Mouse (Mus musculus): ENCODE results near the gene Pik3ip1.

DNA sequence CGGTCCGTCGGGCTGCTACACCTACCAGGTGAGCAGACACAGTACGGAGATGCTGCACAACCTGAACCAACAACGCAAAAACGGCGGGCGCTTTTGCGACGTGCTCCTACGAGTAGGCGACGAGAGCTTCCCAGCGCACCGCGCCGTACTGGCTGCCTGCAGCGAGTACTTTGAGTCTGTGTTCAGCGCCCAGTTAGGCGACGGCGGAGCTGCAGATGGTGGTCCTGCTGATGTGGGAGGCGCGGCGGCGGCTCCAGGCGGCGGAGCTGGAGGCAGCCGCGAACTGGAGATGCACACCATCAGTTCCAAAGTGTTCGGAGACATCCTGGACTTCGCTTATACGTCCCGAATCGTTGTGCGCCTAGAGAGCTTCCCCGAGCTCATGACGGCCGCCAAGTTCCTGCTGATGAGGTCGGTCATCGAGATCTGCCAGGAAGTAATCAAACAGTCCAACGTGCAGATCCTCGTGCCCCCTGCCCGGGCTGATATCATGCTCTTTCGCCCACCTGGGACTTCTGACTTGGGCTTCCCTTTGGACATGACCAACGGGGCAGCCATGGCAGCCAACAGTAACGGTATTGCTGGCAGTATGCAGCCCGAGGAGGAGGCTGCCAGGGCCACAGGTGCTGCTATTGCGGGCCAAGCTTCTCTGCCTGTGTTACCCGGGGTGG lies 39.4 kb upstream of the Pik3ip1 start:
- no peak for TF ChIP-seq CTCF (IDR thresholded peaks at IDR 0.05; ENCODE audit: borderline replicate concordance, extremely low read depth, insufficient read depth, insufficient read length)
- TF ChIP-seq POLR2A (IDR thresholded peaks at IDR 0.05; ENCODE audit: borderline replicate concordance, extremely low read depth, insufficient read depth, insufficient read length, poor library complexity, severe bottlenecking): 0 out of 2 replicates have a peak, but pooled peaks have one; percentile 18
